Mouse (Mus musculus): Measurements from ENCODE around the gene Hivep3.

Gene Hivep3

GRCm38 (mm10) chr4:120063353-120064124, 330.0 kb downstream of the Hivep3 start:
- DNase-seq, result no peak

DNA sequence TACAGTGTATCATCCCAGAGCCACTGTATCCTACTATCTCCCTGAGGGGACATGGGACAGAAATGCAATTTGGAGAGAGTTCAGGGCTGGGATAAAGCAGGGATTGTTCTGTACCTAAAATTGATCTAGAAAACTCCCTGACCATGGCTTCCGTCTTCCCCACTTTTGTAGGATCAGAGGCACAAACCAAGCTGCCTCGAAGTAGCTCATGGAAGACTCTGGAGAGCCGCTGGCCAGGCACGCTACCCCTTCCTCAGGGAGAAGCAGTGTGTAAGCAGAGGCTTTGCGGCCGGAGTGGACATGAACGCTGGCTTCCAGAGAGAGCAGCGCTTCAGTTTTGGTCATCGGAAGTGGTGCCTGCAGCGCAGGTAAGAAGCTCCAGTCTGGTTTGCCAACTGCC, 331.1 kb downstream of the Hivep3 start, which contains the start of gene AL607142.1:
Gene AL607142.1, plus strand, starts transcription at position 301 of the 400 bp plus-strand sequence.
- no peak for DNase-seq

DNA sequence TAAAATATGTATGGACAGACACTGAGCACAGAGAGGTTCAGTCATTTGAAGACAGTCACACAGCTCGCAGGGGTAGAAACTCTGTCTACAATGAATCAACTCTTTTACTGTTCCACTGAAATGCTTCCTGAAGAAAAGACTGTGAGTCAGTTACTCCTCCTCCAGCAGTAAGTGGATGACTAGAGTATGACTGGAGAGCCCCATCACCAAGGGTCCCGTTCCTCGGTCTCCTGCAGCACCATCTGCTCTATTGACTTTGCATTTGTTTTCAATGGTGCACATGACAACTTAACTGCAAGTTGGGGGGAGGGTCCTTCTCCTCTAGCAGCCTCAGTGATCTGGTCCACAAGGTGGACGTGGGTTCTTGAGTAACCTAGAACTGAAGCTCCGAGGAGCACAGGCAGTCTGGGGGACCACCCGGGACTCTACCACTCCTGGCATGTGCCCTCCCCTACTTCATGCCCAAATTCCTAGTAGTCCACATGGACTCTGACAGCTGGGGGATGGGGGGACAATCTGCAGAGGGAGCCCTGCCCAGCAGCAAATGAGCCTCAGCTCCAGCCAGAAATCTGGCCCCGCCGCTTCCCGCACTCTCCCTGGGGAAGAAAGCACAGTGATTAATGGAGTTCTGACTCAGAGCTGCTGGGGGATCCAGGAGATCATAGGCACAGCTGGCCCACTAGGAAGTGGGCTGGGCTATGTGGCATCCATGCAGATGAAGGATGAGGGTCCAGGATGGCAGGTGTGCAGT, 333.4 kb downstream of the Hivep3 start:
- DNase-seq, result no peak

- no peak for DNase-seq
These were observed 334.1 kb downstream of the Hivep3 start for GRCm38 (mm10) chr4:120067592-120068235.

GRCm38 (mm10) chr4:120068883-120069581, 335.4 kb downstream of the Hivep3 start:
- no peak for DNase-seq

GRCm38 (mm10) chr4:120069582-120069980, 336.0 kb downstream of the Hivep3 start:
- DNase-seq, result no peak

GRCm38 (mm10) chr4:120071411-120071810, 337.8 kb downstream of the Hivep3 start:
- DNase-seq, result no peak

GRCm38 (mm10) chr4:120071842-120072507, 338.4 kb downstream of the Hivep3 start:
- DNase-seq, result no peak

DNA sequence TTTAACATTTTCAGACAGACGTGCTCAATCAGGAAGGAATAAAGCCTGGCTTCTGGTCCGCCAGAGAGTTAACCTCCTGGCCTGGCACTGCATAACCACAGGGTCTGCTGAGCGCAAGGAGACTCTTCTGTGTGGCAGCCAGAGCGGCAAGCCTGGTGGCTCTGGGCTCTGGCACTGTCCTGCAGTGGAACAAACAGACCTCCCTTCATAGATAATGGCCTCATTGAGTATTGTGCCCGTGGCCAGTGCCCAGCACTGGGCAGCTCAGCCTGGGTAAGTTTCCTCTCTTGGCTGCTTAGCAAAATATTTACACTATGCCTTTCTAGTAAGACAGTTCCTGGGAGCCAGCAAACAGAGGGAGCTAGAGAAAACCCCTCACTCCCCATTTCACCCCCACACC, 340.5 kb downstream of the Hivep3 start:
- no peak for DNase-seq

DNA sequence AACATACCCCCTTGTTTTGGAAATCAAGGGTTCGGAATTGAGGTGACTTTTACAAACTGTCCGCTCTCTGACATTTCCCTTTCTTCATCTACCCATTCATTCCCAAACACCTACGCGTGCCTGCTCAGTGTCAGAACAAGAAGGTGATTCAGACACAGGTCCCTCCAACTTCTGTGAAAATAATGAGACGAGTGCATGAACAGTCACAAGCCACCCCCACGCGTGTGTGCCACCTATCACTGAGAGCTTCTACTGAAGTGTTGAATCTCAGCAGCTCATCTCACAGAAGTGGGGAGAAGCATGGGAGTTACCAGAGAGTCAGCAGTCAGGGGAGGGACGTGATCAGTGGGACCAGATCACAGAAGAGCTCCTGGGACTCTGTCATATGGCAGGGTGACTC, 343.7 kb downstream of the Hivep3 start:
- no peak for DNase-seq

GRCm38 (mm10) chr4:120082527-120082926, 348.9 kb downstream of the Hivep3 start:
- DNase-seq, result no peak

DNA sequence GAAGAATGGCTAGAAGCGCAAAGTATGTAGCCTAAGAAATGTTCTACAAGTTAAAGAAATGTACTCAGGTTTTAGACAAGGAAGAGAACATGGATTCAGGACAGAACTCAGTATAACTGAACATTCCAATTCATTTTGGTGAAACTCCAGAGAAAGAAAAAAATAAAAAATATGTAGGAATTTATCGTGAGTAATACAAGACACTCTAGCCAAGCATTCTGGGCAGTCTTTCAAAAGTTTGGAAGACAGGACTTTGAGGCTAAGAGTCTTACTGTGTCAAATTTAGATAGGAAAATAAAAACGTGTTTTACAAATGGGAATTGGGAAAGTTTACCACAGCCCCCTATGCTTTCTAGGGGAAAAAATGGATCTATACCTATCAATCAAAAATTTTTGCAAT, 350.1 kb downstream of the Hivep3 start:
- DNase-seq, result no peak

- DNase-seq, result no peak
These were observed 356.0 kb downstream of the Hivep3 start for GRCm38 (mm10) chr4:120089536-120089935.

DNA sequence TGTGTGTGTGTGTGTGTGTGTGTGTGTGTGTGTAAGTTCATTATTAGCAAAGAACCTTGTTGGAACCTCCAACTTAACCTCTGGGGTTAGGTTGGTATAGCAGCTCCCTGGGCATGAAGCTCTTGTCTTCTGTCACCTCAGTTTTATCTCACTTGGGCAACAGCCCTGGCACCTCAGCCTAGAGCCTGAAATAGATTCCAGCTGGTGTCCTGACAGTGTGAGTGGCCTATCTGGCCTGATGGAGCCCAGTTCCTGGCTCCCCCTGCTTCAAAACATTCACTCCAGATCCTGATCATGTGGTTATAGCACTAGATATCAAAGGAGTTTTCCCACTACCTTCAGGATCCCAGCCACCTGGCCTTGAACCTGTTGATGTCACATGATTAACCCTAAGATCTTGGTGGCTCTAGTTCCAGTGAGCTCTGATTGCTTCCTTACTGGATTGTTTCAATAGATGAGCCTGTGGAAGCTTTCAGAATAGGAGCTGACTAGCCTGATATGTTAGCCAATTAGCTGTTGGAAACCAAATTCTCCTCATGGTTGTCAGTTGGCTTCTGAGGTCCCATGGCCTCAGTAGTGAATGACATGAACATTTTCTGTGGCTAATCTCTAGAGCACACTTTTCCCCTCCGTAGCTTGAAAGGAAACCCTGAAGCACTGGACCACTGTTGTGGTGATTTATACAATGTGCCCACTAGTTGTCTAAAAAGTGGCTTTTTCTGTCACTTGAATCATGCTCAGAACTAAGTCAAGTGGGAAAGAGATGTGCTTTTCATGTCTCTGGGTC, 358.6 kb downstream of the Hivep3 start:
- no peak for DNase-seq

DNA sequence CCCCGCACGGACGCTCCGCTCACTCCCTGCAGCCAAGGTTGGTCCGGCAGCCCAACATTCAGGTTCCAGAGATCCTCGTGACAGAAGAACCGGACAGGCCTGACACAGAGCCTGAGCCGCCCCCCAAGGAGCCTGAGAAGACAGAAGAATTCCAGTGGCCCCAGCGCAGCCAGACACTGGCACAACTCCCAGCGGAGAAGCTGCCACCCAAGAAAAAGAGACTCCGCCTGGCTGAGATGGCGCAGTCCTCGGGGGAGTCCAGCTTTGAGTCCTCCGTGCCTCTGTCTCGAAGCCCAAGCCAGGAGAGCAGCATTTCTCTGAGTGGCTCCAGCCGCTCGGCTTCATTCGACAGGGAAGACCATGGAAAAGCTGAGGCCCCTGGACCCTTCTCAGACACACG, 363.4 kb downstream of the Hivep3 start:
- no peak for DNase-seq

GRCm38 (mm10) chr4:120101186-120101585, 367.6 kb downstream of the Hivep3 start:
- no peak for DNase-seq

- peak; percentile 90 for DNase-seq
These were observed 371.0 kb downstream of the Hivep3 start for GRCm38 (mm10) chr4:120104599-120104998.

DNA sequence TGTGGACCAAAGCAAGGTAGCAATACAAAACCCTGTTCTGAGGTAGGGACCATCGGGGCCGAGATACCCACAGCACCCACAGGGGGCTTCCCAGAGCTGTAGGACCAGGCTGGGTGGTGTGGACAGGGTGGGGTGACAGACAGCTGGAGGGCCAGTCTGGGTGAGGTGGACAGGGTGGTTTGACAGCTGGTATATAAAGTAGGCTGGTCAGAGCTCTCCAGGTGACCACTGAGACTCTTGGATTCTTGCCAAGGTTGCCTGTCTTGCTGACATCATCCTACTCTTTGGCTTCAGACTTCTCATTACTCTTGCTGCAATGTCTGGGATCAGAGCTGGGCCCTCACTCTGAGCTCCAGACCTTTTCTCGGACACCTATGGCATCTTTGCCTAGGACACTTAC, 372.8 kb downstream of the Hivep3 start:
- DNase-seq, result no peak

DNA sequence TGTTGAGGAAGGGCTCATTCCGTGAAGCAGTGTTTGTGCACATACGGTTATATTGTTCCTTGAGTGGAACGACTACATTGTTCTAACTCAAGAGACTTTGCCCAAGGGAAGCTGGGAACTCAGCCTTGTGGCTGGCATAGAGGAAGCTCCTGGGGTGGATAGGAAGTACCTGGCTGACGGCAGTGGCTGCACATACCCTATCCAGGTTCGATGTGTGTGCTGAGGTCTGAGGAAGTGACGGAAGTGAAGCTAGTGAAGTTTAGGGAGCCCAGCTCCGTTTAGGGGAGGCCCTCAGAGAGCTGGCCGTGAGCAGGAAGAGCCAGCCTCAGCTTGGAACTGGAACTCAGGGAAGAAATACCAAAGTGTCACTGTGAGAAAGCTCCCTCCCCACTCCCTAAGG, 374.2 kb downstream of the Hivep3 start:
- DNase-seq, result no peak

- no peak for DNase-seq
These were observed 381.9 kb downstream of the Hivep3 start for GRCm38 (mm10) chr4:120115516-120115915.

DNA sequence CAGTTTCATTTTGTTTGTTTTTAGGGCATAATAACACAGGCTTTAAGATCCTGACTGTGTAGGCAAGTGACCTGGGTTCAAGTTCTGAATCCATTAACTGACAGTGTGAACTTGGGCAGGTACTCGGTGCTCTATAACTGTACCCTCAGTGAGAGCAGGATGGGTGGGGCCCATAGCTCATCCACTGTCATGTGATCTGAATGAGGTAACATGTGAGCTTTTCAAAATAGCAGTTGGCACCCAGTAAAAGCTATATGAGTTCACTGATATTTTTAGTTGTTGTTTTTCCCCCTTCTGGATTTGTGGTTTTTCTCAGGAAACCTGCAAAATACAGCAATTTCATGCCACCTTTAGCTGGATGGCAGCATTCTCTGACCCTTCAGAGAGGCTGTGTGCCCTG, 382.7 kb downstream of the Hivep3 start:
- DNase-seq, result no peak

DNA sequence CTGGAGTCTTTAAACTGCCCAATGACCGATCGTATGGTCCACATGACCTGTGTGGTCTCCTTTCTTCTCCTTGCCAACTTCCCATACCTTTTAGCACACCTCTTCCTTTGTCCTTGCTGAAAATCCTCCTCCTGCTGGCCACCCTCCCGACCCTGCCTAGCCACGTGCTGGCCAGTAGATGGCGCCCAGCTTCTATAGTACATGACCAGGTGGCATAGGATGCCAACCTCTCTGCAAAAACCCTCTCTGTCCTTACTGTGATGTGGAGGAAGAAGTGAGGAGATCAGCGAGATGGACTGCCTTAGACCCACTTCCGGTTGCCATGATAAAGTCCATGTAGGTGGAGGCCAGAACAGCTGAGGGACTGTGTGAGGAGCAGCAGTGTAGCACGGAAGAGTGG, 386.7 kb downstream of the Hivep3 start:
- DNase-seq, result peak; percentile 79
